Mouse (Mus musculus) right cerebral cortex, adult 18-20 months (tissue): ENCODE measurements around the gene Amph.
"Not testable (repeated sequence)": the region's sequence is repeated elsewhere in the genome, so short reads cannot be mapped to it uniquely, and the experiment has no call there.

ENCODE experiments used
- DNase-seq: peaks from one replicate; pipeline ENCODE4 v3.0.0; 2022; ENCODE audit warnings: mixed read lengths

The Amph gene

GRCm38 (mm10) chr13:19026923-19027322, 78.9 kb downstream of the Amph start:
- DNase-seq = peak; percentile 57

- peak; percentile 70 for DNase-seq
These were observed 79.9 kb downstream of the Amph start for GRCm38 (mm10) chr13:19027766-19028350.

GRCm38 (mm10) chr13:19031916-19032688, 84.1 kb downstream of the Amph start:
- no peak for DNase-seq

- DNase-seq = no peak
These were observed 104.1 kb downstream of the Amph start for GRCm38 (mm10) chr13:19052090-19052489.

GRCm38 (mm10) chr13:19054504-19054903, 106.5 kb downstream of the Amph start:
- no peak for DNase-seq

- no peak for DNase-seq
These were observed 124.3 kb downstream of the Amph start for GRCm38 (mm10) chr13:19072261-19072660.

GRCm38 (mm10) chr13:19077427-19077826, 129.4 kb downstream of the Amph start:
- DNase-seq = peak; percentile 63

GRCm38 (mm10) chr13:19081932-19082331, 133.9 kb downstream of the Amph start:
- no peak for DNase-seq

- no peak for DNase-seq
These were observed 146.6 kb downstream of the Amph start for GRCm38 (mm10) chr13:19094571-19094970.

- DNase-seq = peak; percentile 18
These were observed 149.1 kb downstream of the Amph start for GRCm38 (mm10) chr13:19097117-19097516.

GRCm38 (mm10) chr13:19101889-19102402, 153.9 kb downstream of the Amph start:
- DNase-seq = peak; percentile 95

- DNase-seq = no peak
These were observed 158.4 kb downstream of the Amph start for GRCm38 (mm10) chr13:19106418-19106817.

- DNase-seq = no peak
These were observed 161.3 kb downstream of the Amph start for GRCm38 (mm10) chr13:19109331-19109730.

GRCm38 (mm10) chr13:19113034-19113922, 165.3 kb downstream of the Amph start:
- no peak for DNase-seq

- not testable (repeated sequence) for DNase-seq
These were observed 166.8 kb downstream of the Amph start for GRCm38 (mm10) chr13:19114761-19115160.

- no peak for DNase-seq
These were observed 179.0 kb downstream of the Amph start for GRCm38 (mm10) chr13:19126912-19127552.

GRCm38 (mm10) chr13:19133833-19134232, 185.8 kb downstream of the Amph start:
- peak; percentile 72 for DNase-seq

- DNase-seq = no peak
These were observed 189.2 kb downstream of the Amph start for GRCm38 (mm10) chr13:19137212-19137611.

- DNase-seq = no peak
These were observed 189.9 kb downstream of the Amph start for GRCm38 (mm10) chr13:19137932-19138331.

- DNase-seq = no peak
These were observed 190.5 kb downstream of the Amph start for GRCm38 (mm10) chr13:19138550-19138949.

GRCm38 (mm10) chr13:19139104-19139503, 191.1 kb downstream of the Amph start:
- no peak for DNase-seq

- no peak for DNase-seq
These were observed 191.8 kb downstream of the Amph start for GRCm38 (mm10) chr13:19139771-19140170.

GRCm38 (mm10) chr13:19143766-19144165, 195.8 kb downstream of the Amph start:
- DNase-seq = no peak
